Mouse (Mus musculus) kidney, adult 2 months (tissue): ENCODE results near the gene Trim44.

ENCODE experiments used
- CTCF ChIP-seq: fragments of 200-500 bp; conservative IDR thresholded peaks from 2 replicates; pipeline ENCODE4 v1.5.1; 2011; ENCODE audit warnings: low read depth, mild to moderate bottlenecking, control low read depth, low read length, moderate library complexity, mixed read lengths; ENCODE audit not compliant: insufficient read depth, insufficient read length
- POLR2A ChIP-seq: fragments of 200-500 bp; IDR thresholded peaks from one replicate; pipeline ENCODE4 v1.6.1; 2011; ENCODE audit warnings: low read depth, low read length, control low read depth

DNA sequence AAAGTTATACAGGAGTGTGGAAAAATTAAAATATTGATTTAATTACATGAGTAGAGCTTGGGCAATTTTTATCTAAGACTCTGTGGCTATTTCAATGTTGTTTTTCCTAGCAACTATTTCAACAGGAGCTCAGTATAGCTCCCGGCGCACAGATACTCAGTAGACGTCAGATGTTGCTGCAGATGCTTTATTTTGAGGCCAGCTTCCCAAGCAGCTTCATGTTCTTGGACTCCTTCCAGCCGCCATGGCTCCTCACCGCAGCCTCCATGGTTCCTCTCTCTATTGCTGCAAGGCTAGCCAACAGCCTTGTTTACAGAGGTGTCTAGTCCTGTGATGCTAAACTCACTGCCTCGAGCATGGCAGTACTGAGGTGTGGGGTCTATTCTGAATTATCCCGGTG is 134.3 kb downstream of the Trim44 start:
- TF ChIP-seq POLR2A (no peak), CTCF (no peak)
